Mouse (Mus musculus) G1E-ER4 (cell line): ENCODE measurements around the gene Kcnq1. TPM values are rescaled to one million over a fixed set of nuclear protein-coding genes. Genes with fewer than 3 reads are reported as not detected.

ENCODE experiments used
- GATA1 ChIP-seq: IDR thresholded peaks from one replicate; pipeline ENCODE4 v1.8.0; 2012; ENCODE audit warnings: low read length, inconsistent platforms
- polyA plus RNA-seq: library from polyadenylated mRNA; stranded (reverse); fragments of >175 nt; gene quantifications from 2 replicates; pipeline ENCODE4 v1.2.3, GENCODE M21; 2012

The Kcnq1 gene
- polyA plus RNA-seq, 1 experiment, result not detected

DNA sequence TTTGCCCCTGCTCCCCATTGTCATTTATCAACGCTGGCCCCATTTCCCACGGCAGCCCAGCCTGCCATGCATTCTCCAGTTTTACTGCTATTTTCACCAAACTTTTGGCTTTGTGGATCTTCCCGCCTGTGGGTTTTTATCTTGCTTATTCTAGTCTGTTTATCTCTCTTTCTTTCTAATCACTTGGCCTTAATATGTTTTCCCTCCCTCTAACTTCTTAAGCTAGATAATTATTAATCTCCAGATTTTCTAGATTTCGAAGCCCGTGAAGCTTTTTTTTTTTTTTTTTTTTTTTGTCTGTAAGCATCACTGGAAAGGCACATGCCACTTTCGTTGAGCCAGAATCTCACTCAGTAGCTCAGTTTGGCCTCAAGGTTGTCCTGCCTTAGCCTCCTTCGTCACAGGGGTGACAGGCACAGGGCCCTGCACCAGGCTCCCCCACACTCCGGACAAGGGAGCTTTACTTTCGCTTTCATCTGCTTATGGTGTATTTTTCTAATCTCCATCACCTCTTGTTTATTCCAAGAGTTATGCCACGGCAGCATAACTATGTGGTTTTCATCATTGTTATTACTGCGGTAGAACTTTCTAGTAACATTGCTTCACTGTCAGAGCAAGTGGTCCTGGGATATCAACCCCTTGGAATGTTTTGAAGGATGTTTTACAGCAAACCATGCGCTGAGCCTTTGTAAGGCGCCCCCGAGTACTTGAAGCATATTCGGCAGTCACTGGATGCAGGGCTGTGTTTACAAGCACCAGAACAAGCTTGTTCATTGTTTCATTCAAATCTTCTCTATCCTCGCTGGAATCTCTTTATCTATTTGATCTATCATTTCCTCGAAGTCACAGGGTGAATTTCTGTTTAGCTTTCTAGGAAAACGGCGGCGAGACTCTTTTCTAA lies 261.5 kb downstream of the Kcnq1 start:
- TF ChIP-seq GATA1, result no peak

DNA sequence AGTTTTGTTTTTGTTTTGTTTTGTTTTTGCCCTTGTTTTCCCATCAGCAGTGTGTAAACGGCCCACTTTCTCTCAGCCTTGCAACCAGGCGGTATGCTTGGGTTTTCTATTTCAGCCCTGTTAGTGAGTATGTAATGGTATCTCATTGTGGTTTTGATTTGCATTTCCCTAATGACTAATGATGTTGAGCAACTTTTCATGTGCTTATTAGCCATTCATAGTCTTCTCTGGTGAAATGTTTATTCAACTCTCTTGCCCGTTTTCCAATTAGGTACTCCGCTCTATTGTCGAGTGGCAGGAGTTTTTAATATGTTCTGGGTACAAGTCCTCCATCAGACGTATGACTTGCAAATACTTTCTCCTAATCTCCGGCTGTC lies 262.1 kb downstream of the Kcnq1 start:
- TF ChIP-seq GATA1, result no peak

DNA sequence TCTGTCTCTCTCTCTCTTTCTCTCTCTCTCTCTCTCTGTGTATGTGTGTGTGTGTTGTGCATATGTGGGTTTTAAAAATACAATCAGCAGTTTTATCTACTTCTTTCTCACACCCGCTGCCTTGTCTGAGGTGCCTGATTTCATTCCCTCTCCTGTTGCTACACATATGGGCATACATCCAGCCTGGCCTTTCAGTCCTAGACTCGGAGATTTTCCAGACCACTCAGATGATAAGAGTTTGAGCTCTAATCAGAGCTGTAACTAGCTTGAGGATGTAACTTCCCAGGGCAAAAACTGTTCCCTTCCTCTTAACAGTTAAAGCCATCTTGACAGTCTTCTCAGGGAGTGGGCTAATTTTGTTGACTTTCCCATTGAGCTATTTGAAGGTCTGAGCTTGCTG lies 265.2 kb downstream of the Kcnq1 start:
- no peak for TF ChIP-seq GATA1

DNA sequence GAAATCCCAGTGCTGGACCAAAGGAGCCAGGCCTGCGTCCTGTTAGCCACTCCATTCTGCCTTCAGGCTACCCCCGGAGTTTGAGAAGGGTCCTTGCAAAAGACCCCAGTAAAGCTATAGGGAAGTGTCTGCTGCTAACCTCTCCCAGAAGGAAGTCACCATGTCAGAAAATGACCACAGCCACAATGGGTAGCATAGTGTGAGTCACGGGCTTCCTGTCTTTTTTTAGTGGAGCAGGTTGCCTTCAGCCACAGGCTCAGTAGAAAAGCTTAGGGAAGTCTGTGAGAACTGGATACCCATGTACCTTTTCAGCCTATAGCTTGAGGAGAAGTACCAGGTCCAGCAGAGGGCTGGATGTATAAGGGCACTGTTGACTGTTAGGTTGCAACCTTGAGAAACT lies 267.1 kb downstream of the Kcnq1 start:
- no peak for TF ChIP-seq GATA1

DNA sequence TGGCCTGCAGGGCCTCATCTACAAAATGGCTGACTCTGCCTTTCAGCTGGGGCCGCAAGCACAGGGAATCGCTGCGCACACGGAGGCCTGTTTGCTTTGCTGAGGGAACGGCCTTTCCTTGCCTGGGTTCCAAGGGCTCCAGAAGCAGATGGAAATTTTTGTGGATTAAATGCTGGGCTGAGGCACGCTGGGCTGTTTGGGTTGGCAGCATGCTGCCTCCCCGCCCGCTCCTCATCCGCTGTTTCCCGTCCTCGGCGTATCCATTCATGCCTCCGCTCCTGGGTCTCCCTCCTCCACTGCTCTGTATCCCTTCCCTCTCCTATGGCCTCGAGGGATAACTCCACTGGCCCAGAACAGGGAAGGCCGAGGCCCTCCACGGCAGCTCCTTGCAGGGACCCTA lies 269.8 kb downstream of the Kcnq1 start:
- no peak for TF ChIP-seq GATA1

DNA sequence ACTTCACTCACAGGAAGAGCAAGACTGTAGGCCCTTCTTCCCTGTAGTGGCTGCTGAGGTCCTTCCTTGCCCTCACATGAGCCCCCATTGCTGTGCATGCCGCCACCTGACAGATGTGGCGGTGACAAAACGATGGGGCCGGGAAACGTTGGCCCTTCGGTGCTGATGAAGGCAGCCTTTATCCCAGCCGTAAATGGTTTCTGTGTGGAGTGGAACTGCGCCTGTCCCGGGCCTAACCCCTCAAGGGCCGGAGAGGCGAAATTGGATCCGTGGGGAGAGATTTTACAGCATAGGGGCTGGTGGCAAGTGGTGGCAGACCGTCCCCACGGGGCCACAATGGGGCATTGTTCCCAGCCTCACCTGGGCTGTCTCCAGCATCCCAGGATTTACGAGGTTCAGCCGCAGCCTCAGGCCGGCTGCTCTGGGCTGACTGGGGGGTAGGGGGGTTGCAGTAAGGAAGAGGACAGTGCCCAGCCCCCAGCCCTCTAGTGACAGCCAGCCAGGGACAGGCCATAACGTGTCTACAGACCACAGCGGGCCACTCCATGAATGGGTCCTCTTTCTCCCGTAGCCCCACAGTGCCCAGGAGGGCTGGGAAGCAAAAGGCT lies 274.4 kb downstream of the Kcnq1 start:
- TF ChIP-seq GATA1, result no peak

DNA sequence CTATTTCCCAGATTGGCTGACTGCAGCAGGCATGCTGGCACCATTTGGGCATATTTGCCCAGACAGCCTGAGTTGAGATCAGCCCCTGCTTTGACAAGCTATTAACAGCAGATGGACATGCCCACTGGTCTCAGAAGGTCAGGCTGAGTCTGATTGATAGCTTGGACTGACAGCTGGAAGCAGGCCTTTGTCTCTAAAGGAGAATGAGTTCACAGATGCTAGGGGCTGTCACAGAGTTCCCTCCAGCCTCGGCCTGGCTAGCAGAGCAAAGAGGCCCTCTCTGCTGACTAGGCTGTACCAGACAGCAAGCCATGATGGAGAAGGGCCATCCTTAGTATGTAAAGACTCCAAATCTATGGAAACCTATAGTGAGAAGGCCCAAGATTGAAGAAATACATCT lies 280.5 kb downstream of the Kcnq1 start:
- no peak for TF ChIP-seq GATA1

DNA sequence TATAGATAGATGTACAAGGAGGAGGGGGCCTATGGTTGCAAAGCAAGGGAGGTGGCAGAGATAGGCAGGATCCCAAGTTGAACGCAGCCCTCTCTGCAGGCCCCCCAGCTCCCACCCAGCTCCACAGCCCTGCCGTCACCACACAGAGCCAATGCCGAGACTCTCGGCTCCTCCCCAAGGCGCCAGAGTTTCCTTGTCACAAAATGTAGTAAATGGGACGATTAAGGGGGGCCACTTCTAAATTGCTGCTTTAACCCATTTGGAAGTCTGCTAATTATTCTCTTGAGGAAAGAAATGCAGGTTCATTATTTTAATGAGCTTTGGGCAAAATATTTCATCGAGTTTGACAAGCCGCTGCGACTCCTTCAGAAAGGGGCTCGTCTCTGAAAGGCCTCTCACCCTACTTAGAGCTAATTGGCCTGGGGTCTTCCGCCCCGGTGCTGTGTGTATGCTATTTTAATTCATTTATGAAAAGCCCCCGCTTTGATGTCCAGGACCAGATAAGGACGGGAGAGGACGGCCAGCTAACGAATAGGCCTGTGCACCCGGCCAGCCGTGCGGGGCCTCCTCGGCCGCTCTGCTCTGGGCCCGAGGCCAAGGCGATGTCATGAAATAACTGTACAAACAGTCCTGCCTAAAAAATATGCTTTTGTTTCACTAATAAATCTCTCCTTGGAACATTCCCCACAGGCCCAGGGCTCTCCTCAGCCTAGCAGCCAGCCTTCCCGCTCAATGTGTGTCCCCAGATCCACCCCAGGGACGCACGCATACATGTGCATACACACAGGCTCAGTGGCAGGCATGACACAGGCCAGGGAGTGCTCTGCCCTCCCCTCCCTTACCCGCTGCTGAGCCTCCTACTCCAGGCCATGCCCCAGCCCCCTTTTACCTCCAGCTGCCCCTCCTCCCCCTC lies 282.9 kb downstream of the Kcnq1 start:
- TF ChIP-seq GATA1, result no peak

DNA sequence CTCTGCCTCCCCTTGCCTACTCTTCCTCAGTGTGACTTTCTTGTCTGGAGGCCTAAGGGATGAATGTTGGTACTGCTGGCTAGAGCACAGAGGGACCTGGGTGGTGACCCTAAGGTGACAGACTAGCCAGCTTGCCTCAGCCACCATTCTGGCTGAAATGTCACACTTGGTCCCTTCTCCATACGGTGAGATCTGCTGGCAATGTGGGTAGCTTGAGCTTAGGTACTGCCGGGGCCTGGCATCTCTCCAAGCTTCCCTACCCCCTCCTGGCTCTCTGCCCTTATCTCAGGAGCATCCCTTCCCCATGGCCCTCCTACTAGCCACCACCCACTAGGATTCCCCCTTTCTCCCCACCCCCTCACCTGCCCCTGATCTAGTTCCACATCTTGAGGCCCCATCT lies 283.7 kb downstream of the Kcnq1 start:
- no peak for TF ChIP-seq GATA1

DNA sequence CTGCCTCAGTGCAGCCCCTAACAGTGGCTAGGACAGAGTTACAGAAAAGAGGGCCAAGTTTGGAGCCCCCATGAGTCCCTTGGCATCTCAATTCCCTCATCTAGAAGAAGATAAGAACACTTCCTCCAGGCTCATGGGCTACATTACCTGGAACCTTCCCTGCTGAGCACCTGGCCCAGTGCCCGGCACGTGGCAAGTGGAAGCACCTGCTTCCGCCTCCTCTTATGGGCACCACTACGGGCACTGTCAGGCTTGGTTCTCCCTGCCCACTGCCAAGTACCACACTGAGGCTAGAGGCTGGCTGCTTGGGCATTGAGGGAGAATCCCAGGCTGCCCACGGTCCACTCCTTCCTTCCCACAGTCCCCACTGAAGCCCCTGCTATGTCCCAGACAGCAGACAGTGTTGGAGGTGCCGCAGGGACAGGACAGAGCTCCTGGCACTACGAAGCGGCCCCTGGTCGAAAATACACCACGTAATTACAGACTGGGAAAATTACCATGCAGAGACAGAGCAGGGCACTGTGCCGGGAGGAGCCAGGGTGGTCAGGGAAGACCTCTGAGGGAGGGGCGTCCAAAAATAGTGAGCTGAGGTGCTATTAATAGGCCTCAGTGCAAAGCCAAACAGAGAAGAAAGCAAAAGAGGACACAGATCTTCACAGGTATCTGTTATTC lies 284.3 kb downstream of the Kcnq1 start:
- no peak for TF ChIP-seq GATA1

DNA sequence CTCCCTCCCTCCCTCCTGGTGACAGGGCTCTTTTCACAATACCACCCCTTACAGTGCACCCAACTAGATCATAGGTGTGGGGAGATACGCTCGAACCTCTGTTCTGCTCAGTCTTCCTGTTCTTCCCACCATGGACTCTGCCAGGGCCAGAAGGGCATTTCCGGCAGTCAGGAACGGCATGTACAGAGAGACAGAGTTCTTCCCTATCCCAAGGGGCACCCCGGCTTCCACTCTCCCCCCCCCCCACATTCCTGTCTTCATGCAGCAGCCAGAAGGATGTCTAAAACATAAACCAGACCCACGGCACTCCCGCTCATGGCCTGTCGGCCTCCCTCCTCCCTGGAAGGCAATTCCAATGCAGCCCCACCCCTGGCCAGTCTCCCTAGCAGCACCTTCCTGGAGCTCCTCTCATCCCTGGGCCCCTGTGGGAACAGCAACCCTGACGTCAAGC lies 289.0 kb downstream of the Kcnq1 start:
- TF ChIP-seq GATA1, result no peak

DNA sequence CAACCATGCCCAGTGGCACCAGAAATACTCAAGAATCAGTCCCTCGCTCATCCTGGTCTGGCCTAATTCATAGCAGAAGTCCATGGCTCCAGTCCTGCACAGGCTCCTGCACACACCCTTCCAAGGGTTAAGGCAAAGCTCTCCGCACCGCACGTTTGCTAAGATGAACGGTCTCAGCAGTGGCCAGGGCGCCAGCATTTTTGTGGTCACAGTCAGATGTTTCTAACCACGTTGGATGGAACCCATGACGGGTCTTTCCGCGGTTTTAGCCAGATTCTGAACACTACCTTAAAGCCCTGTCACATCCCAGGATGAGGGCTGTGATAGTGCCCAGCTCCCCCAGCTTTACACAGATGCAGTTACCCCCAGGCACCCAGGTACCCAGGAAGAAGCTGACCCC lies 293.6 kb downstream of the Kcnq1 start:
- TF ChIP-seq GATA1, result no peak

DNA sequence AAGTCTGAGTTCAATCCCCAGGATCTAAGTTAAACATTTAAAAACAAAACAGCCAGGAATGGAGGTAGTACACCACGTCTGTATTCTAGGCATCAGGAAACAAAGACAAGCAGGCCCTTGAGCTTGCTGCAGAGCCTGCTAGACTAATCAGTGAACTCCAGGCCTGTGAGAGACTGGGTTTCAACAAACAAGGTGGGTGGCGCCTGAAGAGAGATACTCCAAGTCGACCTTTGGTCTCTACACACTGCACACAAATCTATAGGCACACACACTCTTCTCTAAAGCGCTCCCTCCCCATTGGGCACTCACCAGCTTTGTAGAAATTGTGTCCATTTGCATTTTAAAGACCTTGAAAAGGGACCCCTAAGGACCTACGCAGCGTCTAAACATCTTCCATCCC lies 294.4 kb downstream of the Kcnq1 start:
- TF ChIP-seq GATA1, result no peak

DNA sequence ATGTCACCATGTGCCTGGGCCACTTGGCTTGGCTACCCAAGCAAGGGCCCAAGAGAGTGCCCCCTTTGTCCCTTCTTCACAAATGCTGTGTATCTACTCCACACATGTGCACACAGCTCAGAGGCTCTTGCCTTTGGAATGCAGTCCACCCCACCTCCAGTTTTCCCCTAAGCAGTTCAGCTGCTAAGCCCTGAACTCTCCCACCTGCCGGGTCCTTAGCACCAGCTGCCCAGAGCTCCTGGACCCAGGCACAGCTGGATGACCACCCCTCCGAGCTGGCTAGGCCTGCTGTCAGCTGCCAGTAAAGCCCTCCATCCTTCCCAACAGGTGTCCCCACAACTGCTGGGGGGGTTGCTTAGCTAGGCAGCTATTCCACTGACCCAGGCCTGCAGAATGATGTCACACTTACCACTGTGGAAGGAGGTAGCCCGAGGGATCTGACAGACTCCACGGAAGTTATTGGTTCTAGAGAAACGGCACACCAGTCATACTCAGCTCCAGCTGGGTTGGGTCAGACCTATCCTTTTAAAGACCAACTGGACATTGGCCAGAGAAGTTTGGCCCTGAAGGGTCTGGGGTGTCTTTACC lies 295.4 kb downstream of the Kcnq1 start:
- no peak for TF ChIP-seq GATA1

DNA sequence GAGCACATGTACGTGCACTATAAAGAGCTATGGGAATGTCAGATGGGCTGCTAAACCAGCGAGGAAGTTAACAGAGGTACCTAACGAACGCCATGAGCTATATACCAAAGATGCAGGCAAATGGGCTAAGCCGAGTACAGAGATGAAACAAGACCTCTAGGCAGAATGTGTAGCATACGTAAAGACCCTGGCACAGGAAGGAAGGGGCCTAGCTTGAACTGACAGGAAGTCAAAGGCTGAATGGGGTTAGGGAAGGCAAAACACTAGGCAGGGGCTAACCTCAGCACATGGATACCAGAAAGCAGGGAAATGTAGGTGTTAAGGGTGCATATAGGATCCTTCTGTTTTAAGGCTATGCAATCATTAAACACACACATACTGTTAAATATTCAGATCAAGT lies 298.1 kb downstream of the Kcnq1 start:
- no peak for TF ChIP-seq GATA1

DNA sequence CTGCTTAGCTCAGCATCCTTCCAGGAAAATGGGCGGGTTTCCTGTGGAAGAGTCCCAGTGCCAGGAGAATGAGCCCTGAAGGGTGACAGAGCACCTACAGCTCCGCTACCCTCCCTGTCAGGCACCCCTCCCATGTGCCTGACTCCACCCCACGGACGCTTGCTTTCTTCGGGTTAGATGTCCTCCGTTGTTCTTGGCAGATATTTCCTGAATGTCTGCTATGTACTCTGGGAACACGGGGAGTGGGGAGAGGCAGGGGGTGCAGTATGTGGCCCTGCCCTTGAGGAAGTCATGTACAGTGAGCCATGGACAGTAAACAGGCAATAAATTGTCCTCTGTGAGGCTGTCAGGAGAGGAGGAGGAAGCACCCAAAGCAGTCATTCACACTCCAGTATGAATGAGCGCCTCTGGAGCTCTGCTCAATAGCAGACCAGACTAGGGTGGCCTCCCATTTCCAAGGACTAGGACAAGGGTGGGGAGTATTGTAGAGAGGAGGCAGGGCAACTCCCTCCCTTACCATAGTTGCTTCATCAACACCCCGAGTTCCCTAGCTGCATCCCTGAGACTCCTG lies 301.9 kb downstream of the Kcnq1 start:
- no peak for TF ChIP-seq GATA1
